Mouse (Mus musculus): ENCODE measurements around the gene Cib4. TPM values are rescaled to one million over a fixed set of nuclear protein-coding genes. Genes with fewer than 3 reads are reported as not detected.

Cib4 gene
- polyA plus RNA-seq, 1 experiment, result not detected

DNA sequence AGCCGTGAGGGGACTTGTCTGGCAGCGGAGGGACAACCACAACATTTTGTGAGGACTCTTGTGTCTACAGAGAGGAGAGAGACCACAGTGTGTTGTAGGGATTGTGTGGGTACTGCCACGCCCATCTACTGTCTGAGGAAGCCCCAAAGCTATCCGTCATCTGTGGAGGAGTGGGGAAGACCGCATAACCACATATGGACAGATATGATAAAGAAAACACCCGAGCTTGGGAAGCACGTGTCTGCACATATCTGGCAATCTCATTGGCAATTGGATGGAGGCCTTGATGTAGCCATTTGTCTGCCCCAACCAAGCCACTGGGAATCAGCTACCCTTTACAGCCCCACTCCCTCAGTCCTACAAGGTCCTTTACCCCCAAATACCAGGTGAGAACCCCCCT, 30.6 kb upstream of the Cib4 start:
- DNase-seq (ENCODE audit: extremely low spot score in 1 of 2, low spot score in 1 of 2), result no peak

DNA sequence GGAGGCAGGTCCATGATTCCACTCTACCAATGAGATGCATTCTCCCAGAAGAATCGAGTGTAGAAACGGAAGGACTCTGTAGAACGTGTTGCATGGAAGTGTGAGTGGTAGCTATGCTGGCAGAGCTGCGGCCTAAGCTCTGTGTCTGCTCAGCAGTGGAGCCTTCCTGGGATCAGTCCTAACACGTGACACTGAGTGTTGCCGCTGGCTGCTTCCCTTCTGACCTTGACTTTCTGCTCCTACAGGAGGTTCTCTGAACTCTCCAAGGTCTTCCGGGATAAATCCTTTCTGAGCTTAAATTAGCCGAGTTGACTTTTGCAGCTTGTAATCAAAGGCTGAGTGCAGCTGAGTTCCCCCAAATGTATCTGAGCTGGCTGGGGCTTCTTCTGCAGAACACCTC, 28.7 kb upstream of the Cib4 start:
- DNase-seq (ENCODE audit: extremely low spot score in 1 of 2, low spot score in 1 of 2), result no peak

DNA sequence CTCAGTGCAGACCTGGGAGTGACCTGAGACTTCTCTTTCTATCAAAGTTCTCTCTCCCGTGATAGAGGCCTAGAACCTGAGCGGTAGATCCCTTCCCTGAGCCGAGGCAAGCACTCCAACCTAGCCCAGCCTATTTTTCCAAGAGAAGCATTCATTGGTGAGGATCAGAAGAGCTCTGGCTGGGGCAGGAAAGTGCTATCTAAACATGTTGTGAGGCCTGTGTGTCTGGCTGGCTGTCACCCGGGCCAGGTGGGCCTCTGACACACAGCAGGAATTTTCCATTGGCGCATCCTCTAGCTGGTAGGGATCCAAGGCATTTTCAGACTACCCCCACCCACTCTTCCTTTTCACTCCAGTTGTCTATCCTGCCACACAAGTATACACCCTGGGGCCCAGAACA, 26.2 kb upstream of the Cib4 start:
- DNase-seq (ENCODE audit: extremely low spot score in 1 of 2, low spot score in 1 of 2), result no peak

DNA sequence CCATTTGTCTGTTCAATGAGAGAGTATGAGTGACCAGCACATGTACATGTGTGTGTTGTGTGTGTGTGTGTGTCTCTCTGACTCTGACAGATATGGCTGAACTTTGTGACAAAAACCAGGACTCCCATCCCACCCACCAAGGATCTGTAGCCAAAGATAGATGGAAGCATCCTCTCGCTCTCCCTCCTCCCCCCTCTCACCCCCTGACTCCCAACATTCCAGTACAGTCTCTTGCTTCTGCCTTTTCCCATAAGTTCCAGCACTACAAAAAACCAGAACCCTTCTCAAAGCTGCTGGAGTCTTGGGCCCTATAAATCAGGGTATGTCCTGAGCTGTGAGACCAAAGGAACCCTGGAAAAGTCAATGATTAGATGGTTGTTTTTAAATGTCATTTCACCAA, 22.8 kb upstream of the Cib4 start:
- no peak for DNase-seq (ENCODE audit: extremely low spot score in 1 of 2, low spot score in 1 of 2)

DNA sequence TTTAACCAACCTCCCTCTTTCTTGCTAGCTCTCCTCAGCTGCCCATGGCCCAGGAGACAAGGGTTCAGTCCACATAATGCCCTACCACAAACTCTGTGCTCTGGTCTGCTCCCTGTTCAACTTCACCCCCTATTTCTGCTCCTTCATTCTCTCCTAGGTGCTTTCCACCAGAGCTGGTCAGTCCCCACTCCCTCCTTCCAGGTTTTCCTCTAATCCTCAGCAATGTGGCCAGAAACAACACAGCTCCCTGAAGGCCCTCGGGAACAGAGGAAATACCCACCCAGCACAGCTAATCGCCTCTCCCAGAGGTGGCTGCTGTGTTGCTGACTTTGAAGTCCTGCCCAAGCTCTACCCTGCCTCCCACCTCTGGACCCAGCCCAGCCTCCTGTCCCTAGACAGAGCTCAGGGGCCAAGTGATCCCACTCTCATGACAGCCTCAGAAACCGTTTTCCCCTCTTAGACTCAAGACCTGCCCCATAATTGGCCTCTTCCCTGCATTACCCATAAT, 14.4 kb upstream of the Cib4 start:
- no peak for DNase-seq (ENCODE audit: extremely low spot score in 1 of 2, low spot score in 1 of 2)

DNA sequence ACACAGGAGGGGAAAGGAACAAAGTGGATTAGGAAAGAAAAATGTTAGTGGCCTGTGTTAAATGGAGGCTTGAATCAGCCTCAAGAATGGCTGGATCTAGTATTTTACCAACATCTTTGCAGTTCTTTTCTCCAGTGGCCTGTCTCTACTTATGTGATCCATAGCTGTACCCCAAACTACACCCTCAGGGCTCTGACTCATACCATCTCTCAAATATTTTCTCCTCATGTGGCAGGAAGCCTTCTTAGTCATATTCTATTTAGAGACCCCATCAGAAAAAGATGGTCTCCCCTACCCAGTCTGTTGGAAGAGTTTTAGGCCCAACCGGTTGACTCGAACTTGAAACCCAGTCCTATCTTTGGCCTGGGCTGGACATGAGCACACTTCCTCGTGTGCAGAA, 13.8 kb upstream of the Cib4 start:
- no peak for DNase-seq (ENCODE audit: extremely low spot score in 1 of 2, low spot score in 1 of 2)

DNA sequence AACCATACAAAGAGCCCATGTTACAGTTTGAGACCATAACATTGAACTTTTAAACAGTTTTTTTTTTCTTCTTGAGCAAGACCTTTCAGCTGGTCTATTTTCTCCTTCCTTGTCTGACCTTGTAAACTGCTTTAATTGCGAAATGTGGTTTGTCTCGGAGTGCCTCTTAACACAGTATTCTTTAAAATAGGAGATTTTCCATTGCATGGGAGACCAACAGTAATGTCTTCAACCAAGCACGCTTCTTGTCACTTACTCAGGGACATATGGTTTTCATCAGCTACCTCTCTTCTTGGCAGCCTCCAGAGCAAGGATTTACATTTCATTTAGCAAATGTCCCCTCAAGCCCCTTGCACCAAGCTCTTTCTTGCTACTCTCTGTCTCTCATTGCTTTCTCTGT, 10.6 kb upstream of the Cib4 start:
- DNase-seq (ENCODE audit: extremely low spot score in 1 of 2, low spot score in 1 of 2), result no peak

DNA sequence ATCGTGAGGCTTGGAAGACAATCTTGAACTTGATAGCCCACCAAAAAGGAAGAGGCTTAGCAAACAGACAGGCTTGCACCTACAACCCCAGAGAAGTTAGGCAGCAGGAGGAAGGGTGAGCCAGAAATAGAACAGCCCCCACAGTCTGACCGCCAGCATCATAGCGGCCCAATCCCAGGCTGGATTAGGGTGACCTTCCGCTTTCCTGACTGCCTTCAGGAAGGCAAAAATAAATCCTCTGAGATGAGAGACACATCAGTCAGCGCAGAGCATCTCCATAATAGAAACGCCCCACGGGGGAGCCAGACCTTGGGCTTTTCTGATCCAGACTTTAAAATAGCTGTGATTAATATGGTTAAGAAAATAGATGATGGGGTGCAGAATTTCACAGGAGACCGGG, 9.3 kb upstream of the Cib4 start:
- DNase-seq (ENCODE audit: extremely low spot score in 1 of 2, low spot score in 1 of 2), result no peak

DNA sequence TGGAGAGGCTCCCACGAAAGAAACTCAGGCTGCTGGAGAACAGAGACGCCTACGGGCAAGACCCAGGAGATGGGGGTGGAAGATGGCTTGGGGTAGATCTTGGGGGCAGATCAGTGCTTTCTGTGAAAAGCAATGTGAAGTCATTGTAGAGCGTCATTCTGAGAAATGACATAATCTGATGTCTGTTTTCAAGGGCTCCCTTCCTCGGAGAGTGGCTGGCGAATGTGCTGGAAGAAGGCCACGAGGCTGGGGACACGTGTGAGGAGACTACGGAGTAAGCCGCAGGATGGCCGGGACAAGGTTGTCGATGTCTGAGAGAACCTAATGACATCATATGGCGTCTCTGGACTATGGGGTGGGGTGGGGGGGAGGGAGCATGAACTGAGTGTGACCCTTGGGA, 8.3 kb upstream of the Cib4 start:
- no peak for DNase-seq (ENCODE audit: extremely low spot score in 1 of 2, low spot score in 1 of 2)

DNA sequence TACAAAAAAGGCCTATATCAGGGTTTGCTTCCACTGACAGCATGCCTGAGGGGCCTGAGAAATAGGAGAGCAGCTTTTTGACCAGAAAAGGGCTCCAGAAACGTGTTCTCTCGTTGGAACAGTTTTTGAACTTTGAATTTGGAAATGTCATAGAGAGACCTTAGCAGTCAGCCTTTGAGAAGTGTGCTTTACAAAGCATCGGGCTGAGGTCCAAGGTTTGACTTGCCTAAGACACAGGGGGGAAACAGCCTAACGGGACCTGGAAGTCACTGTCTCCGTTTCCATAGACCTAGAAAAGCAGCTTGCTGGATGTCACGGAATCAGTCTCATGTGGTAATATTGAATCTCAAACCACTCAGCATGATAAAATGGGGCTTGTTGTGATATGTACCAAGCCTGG, 6.4 kb upstream of the Cib4 start:
- no peak for DNase-seq (ENCODE audit: extremely low spot score in 1 of 2, low spot score in 1 of 2)

DNA sequence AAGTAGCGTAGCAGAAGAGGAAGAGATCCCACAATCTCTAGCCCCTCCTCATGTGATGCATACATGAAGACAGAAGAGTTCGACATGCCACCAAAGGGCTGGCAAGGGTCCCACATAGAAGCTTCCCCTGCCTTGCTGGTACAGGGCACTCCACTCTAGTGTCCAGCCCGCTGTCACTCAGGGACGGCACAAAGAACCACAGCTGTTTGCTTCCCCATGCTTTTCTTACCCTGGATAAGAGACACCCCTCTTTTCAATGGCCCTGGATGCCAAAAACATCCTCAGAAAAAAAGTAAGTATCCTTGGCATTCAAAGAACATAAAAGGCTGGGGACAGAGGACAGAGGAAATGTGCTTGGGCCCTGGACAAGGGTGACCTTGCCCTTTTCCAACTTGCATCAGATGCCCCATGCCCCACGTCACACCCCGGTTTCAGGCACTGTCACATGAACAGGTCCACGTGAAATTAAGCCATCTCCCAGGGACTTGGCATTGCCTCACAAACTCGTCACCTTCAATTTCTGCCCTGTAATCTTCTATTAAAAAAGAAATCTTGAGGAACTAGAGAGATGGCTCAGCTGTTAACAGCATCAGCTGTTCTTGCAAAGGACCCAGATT, 5.5 kb upstream of the Cib4 start:
- no peak for DNase-seq (ENCODE audit: extremely low spot score in 1 of 2, low spot score in 1 of 2)

DNA sequence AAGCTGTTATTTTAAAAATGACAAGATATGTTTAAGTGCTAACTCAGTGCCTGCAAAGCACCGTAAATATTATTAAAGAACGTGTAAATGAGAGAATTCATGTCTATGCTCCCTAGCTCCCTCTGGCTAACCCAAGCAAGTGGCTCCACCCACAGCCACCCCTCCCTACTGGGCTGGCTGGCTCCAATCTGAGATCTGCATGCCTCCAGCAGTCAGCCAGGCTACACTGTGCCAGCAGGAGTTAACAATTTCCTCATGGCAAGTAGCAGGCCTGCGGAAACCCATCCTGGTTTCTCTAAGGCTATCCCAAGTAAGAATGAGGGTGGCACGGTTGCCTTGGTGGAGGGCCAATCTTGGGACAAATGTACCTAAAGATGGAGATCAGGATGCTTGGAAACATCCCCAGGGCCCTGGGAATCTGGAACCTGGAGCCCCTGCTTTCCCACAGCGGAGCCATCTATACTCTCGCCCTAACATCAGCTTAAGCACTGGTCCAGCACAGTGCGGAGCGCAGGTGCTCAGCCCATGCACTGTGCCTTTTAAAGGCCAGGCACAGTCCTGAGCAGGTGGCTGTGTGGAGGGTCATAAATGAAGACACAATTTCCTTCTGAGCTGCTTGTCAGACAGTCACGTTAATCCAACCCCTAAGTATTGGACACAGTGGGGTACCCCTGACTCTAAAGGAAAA, 4.8 kb upstream of the Cib4 start:
- no peak for DNase-seq (ENCODE audit: extremely low spot score in 1 of 2, low spot score in 1 of 2)

DNA sequence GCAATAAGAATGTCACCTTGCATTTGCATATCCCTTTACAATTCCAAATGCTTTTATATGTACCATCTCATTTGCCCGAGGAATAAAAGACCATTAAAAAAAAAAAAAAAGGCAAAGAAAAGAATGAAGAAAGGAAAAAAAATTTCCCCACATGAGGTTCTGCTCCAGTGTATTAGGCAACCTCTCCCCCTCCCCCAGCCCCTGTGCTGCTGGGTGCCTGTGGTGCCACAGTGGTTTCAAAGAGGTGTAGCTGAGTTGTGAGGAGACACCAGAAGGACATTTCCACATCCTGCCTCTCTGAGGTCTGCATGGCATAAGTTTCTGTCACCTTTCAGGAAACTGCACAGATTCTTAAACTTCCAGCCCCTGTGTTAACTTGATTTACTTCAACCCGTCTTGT, 3.0 kb upstream of the Cib4 start:
- no peak for DNase-seq (ENCODE audit: extremely low spot score in 1 of 2, low spot score in 1 of 2)

DNA sequence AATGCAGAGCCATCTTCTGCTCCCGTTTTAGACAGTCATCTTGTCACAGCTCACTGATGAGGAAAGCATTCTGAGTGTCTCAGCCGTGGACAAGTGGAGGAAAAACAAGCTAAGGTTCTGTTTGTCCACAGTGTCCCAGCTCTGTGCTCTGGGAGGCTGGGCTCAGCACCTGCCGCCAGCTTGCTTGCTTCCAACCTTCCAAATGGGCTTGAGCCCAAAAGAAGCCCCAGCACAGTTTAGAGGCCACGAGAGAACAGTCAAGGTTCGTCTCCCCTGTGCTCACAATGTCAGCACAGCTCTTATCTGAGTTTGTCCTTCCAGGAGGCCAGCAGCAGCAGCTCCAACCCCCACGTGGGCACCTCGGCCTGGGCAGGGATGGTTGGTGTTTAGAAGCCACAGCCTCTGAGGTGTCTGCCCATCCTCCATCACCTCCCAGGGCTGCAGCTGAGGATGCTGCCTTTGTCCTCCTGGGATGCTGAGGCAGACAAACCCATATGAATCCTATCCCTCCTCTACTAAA, 9.5 kb downstream of the Cib4 start:
- DNase-seq (ENCODE audit: extremely low spot score in 1 of 2, low spot score in 1 of 2), result no peak

DNA sequence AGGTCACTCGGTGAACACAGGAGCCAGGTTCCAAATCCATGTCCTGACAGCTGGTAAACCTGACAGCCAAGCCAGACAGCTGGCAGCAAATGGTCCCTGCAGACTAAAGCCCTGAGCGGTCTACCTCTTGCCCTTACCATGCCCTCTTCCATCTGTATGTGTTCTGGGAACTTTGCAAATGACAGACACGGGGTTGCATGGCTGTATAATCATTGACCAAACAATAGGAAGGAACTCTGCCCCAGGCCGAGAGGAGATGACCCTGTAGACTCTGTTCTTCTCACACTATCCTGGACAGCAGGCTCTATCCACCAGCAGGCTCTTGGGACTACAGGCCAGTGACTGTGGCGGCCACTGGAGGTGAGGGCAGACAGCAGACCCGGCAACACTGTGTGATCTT, 11.0 kb downstream of the Cib4 start:
- DNase-seq (ENCODE audit: extremely low spot score in 1 of 2, low spot score in 1 of 2), result no peak

DNA sequence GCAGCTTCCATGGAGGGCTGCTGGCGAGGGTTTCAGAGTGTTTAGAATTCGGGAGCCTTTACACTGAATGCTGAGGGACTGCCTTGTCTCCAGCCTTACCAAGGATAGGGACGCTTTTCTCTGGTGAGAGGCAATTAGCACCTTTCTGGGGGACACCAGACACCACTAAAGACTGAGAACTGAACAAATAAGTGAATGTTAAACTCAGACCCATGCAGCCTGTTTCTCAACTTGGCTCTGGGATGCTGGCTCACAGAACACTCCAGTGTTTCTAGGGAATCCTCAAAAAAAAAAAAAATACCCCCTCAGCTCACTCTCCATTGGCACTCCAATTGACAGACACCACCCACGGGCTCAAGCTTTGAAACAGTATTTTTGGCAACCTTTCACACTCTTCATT, 16.7 kb downstream of the Cib4 start:
- no peak for DNase-seq (ENCODE audit: extremely low spot score in 1 of 2, low spot score in 1 of 2)

DNA sequence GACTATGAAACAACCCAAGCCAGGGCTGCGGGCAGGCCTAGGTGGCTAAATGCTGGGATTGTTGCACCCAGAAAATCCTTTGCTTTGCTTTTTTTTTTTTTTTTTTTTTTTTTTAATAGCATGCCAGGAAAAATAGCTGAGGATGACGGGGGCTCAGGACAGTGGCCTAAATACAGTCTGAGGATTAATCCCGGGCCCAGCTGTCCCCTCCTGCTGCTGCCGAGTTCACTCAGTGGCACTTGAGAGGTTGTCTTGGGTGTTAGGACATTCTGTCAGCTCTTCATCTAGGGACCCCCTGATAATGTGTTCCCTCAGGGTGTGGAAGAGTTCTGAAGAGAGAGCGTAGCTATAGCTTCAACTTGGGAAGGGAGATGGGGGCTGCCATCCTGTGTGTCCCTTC, 18.5 kb downstream of the Cib4 start:
- DNase-seq (ENCODE audit: extremely low spot score in 1 of 2, low spot score in 1 of 2), result no peak

DNA sequence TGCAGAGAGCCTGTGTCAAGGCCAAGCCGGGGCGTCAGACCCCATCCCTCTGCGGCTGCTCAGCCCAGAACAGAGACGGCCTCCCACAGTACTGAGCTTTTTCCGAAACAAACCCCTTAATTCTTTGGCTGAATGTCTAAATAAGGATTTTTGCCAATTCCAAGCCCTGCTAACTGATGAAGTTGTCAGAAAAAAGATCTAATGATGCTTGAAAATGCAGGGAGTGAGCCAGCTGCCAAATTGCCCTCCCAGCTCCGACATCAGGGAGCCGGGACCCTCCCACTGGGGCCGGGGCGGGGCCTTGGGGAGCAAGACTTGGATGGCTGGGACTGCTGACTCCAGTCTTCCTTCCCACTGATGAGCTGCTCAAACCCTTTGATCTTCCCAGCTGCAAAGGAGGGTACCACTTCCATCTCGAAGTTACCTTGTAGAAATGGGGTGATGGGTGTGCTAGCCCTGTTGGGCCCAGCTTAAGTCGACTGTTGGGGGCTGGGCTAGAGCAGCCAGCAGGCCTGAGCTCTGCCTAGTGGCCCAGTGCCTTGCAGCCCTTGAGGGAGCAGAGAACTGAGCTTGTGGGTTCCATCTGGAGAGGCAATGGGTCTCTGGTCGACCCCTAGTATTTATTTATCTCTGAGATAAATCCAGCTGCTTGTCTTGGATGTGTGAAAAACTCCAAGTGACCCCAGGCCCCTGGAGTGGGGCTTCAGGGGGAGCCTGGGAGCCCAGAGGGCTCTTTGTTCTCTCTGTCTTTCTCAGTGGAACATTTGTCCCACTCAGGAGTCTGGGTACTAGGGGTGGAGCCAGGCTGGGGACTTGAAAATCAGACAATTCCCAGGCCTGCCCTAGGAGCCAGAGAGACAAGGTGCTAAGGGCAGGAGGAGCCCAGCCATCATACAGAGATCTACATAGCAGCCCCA, 19.5 kb downstream of the Cib4 start:
- DNase-seq (ENCODE audit: extremely low spot score in 1 of 2, low spot score in 1 of 2), result peak in 1 of 2 experiments; percentile 27

DNA sequence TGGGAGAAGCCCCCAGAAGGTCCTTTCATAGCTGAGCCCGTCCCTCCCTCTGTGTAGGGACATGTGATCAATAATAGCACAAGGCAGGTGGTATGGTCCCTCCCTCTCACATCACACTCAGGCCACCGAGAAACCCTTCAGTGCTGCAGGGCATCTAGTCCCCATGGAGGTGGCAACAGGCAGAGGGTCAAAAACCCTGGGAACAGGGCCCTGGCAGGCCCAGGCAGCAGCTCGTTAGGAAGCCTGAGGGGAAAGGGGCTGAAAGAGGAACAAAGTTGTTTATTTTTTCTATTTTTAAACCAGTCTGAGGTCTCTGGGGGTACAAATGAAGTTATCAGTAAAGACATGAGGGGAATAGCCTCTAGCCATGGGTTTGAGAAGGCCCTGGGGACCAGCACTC, 21.4 kb downstream of the Cib4 start:
- DNase-seq (ENCODE audit: extremely low spot score in 1 of 2, low spot score in 1 of 2), result no peak

DNA sequence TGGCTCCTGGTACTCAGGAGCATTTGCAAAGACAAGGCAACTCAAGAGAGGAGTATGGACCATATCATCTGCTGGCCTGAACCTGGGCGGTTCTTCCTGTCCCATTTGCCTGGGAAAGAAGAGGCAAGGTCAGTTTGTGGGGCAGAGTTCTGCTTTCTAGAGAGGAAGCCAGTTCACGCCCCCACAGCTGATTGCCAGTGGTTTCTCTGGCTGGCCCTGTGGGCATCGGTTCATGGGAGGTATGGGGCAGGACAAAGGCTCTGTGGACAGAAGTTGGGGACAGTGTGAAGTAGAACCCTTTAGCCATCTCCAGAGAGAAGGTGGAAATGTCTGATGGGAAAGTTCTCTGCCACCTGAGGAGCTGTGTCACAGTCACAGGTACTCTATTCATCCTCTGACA, 22.5 kb downstream of the Cib4 start:
- DNase-seq (ENCODE audit: extremely low spot score in 1 of 2, low spot score in 1 of 2), result no peak

DNA sequence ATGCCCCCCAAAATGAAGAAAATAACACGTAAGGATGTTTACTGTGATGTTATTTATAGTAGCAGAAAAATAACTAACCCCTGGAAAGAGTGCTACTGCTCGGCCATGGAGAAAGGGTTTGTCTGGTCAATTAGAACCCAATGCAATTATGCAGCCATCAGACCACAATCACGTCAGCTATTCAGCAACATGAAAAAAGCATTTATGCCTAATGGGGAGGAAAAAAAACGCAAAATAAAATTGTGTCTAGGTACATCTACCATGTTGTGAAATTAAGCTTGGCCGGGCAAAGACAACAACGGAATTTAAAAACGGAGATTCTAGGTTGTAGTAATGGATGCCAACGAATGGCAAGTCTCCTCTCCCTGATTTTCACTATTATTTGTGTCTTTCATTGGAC, 23.2 kb downstream of the Cib4 start:
- no peak for DNase-seq (ENCODE audit: extremely low spot score in 1 of 2, low spot score in 1 of 2)

Data from frontal cortex, adult 2 months (tissue).